ENCODE assay signal across 10 mouse cellular contexts in the genomic region with DNA sequence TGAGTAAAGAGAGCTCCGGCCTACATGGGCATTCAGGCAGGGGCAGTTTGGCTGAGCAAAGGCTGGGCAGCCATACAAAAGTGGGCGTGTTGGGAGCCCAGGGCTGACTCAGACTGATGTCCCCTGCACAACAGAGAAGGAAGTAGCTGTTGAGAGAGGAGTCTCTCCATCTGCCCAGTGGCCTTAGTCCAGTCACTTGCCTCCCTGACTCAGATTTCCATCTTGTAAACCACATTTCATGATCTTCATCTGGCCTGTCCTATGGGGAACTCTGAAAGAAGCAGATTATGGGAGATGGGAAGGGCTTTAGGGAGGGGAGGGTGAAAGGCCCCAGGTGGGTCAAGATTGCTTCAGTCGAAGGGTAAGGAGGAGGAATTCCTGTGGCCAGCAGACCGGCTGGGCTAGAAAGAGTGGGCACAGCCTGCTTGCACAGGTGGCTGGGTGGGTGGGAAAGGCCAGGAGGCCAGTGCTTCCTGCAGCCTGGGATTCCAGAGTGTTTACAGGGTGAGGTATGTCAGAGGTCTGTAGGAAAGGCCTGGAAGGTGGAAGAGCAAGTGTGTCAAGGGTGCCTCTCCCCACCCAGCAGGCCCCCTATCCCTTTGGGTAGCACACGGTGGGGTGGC.
A peak's percentile ranks its signal among the peaks of the same experiment; 100 is the strongest.
DNase-seq lines count a peak whose midpoint lies in the region; ATAC-seq and TF ChIP-seq lines count a peak whose summit lies in the region.
"Had no signal": no experiment of that assay in that cellular context is flagged by ENCODE, and none has a peak within 500 bp of the region (broad histone marks: within the 10 kb centered on the region; RNA-seq: fewer than 3 reads in every experiment).

No protein-coding gene starts in this region.

- no peak overlapping the region for H3K4me2 ChIP-seq in forebrain, embryonic 13.5 days
- H3K4me2 ChIP-seq: heart, embryonic 12.5 days; midbrain, embryonic 11.5 days had no signal

- 56% methylated on average over 5 of the region's 5 CpGs for WGBS in cerebellum, adult 2 months
- 83% methylated on average over 5 of the region's 5 CpGs for WGBS in forebrain, embryonic 13.5 days

- intact Hi-C loops in left cerebral cortex, adult 2 months (cut with DNase I) = no loop called here

- no peak overlapping the region for H3K4me3 ChIP-seq in cerebellum, adult 2 months (replicated peaks; ENCODE audit: insufficient read depth, low read depth, low read length)
- H3K4me3 ChIP-seq in left cerebral cortex, adult 2 months = no peak overlapping the region
- no peak overlapping the region for H3K4me3 ChIP-seq in forebrain, embryonic 13.5 days
- H3K4me3 ChIP-seq: heart, embryonic 12.5 days had no signal

- peak in 1 of 2 experiments; percentile 39 for DNase-seq in cerebellum, adult 2 months
- no peak for DNase-seq in cerebellum, adult 11-12 months
- DNase-seq in left cerebral cortex, adult 2 months (ENCODE audit: extremely low spot score in 1 of 2, low spot score in 2 of 2) = no peak
- DNase-seq in left cerebral cortex, adult 9 months (ENCODE audit: low spot score in 2 of 2) = no peak
- peak; percentile 28 to 48 for DNase-seq in lung, postnatal 4 days
- no peak for DNase-seq in adrenal gland, postnatal 36 days

- no peaks in the 10 kb centered on the region for H3K9me3 ChIP-seq in forebrain, embryonic 13.5 days (replicated peaks)

- H3K9ac ChIP-seq in forebrain, embryonic 13.5 days = no peak overlapping the region
- H3K9ac ChIP-seq: heart, embryonic 12.5 days had no signal

- no peak for TF ChIP-seq CTCF in cerebellum, adult 2 months (IDR thresholded peaks at IDR 0.05; ENCODE audit: borderline replicate concordance, insufficient read depth, low read depth, low read length)
- TF ChIP-seq CTCF in left cerebral cortex, adult 2 months (IDR thresholded peaks at IDR 0.05) = no peak

- H3K4me1 ChIP-seq in cerebellum, adult 2 months (ENCODE audit: control insufficient read depth, insufficient read depth, low read length) = peaks cover 26% of the 10 kb centered on the region
- no peaks in the 10 kb centered on the region for H3K4me1 ChIP-seq in forebrain, embryonic 13.5 days

- no peak for TF ChIP-seq POLR2A in cerebellum, adult 2 months (IDR thresholded peaks at IDR 0.05; ENCODE audit: borderline replicate concordance, insufficient read depth, low read length)

- no peaks in the 10 kb centered on the region for H3K36me3 ChIP-seq in forebrain, embryonic 13.5 days (ENCODE audit: poor library complexity, severe bottlenecking)
- H3K36me3 ChIP-seq: heart, embryonic 12.5 days had no signal

- H3K27ac ChIP-seq in cerebellum, adult 2 months (ENCODE audit: insufficient read depth, low read length) = peak overlapping the region; percentile 83; the same call in 1 of the 2 replicates
- peak overlapping the region; percentile 58; the same call in 1 of the 2 replicates for H3K27ac ChIP-seq in left cerebral cortex, adult 2 months
- no peak overlapping the region for H3K27ac ChIP-seq in forebrain, embryonic 13.5 days

- peak; percentile 25 for ATAC-seq in granulocyte monocyte progenitor cell, adult 5-6 weeks (replicated peaks; ENCODE audit: poor library complexity, severe bottlenecking)
- ATAC-seq in forebrain, embryonic 13.5 days = no peak

- H3K27me3 ChIP-seq in cerebellum, adult 2 months (ENCODE audit: control insufficient read depth, insufficient read depth, low read length) = no peaks in the 10 kb centered on the region
- no peaks in the 10 kb centered on the region for H3K27me3 ChIP-seq in forebrain, embryonic 13.5 days
- H3K27me3 ChIP-seq: heart, embryonic 12.5 days had no signal

Comparison
In these comparisons a context has a peak if more than half of its experiments do, and no peak if none do; other contexts are left out.
1. DNase-seq: peak in lung, postnatal 4 days (2 of 2); none in cerebellum, adult 11-12 months (single experiment), left cerebral cortex, adult 2 months (0 of 2), left cerebral cortex, adult 9 months (0 of 2) and adrenal gland, postnatal 36 days (0 of 2).